Mouse (Mus musculus) liver, embryonic 11.5 days (tissue): ENCODE results near the gene Clstn2. TPM values are rescaled to one million over a fixed set of nuclear protein-coding genes. Genes with fewer than 3 reads are reported as not detected.

Experiments
- ATAC-seq: fragments of 200-750 bp; cut with Nextera tagmentation; replicated peaks from 2 replicates; pipeline ENCODE4 v1.8.0; 2017; ENCODE audit warnings: moderate number of reproducible peaks, mild to moderate bottlenecking, moderate TSS enrichment, moderate library complexity; ENCODE audit not compliant: low FRiP score
- DNase-seq: peaks from one replicate; pipeline ENCODE4 v3.0.0-alpha.2; 2017; ENCODE audit warnings: low spot score
- H3K27ac ChIP-seq: fragments of 300-500 bp; sonication (generic); 2 replicates; pipeline ENCODE4 v1.5.1; 2014; ENCODE audit warnings: mild to moderate bottlenecking, low read depth, low read length, control low read depth
- H3K27me3 ChIP-seq: fragments of 300-500 bp; sonication (generic); replicated peaks from 2 replicates; pipeline ENCODE4 v1.6.1; 2014; ENCODE audit warnings: low read length, mixed read lengths; ENCODE audit not compliant: control insufficient read depth, insufficient read depth
- H3K36me3 ChIP-seq: fragments of 300-500 bp; sonication (generic); 2 replicates; pipeline ENCODE4 v1.6.1; 2014; ENCODE audit warnings: mild to moderate bottlenecking, low read length, moderate library complexity, mixed read lengths; ENCODE audit not compliant: control insufficient read depth, insufficient read depth
- H3K4me1 ChIP-seq: fragments of 300-500 bp; sonication (generic); replicated peaks from 2 replicates; pipeline ENCODE4 v1.6.1; 2014; ENCODE audit warnings: low read length, mixed read lengths; ENCODE audit not compliant: control insufficient read depth, insufficient read depth
- H3K4me2 ChIP-seq: fragments of 300-500 bp; sonication (generic); 2 replicates; pipeline ENCODE4 v1.6.1; 2014; ENCODE audit warnings: mild to moderate bottlenecking, control low read depth, moderate library complexity
- H3K4me3 ChIP-seq: fragments of 300-500 bp; sonication (generic); 2 replicates; pipeline ENCODE4 v1.5.1; 2014; ENCODE audit warnings: low read depth, low read length, control low read depth
- H3K9ac ChIP-seq: fragments of 300-500 bp; sonication (generic); 2 replicates; pipeline ENCODE4 v1.6.1; 2014; ENCODE audit warnings: low read depth, low read length, control low read depth
- H3K9me3 ChIP-seq: fragments of 300-500 bp; sonication (generic); 2 replicates; pipeline ENCODE4 v1.6.1; 2016; ENCODE audit warnings: low read length, inconsistent platforms, mixed read lengths; ENCODE audit not compliant: control insufficient read depth
- WGBS: fragments of 180-500 bp; shearing (Covaris S2); extraction: QIAGEN DNeasy Blood & Tissue Kit; methylation state at CpG from one replicate; pipeline ENCODE4 v1.1.7; 2014; 5-methylcytosine and 5-hydroxymethylcytosine counted together
- polyA plus RNA-seq: library from polyadenylated mRNA; unstranded; fragments of >200 nt; fragmentation: Nextera tagmentation; extraction: Ambion mirVana; gene quantifications from 2 replicates; pipeline ENCODE4 v1.2.1, GENCODE M21; 2014

The Clstn2 gene
- polyA plus RNA-seq, 1 experiment from 2014 or later, result 1.2 TPM

- no peak overlapping the region for H3K9ac ChIP-seq
- 70% methylated on average over 1 of the region's 1 CpGs for WGBS
Measured at GRCm38 (mm10) chr9:97672224-97672623, 360.8 kb downstream of the Clstn2 start.

GRCm38 (mm10) chr9:97670666-97671065 lies 362.3 kb downstream of the Clstn2 start:
- Histone ChIP-seq H3K9ac (no peak overlapping the region), H3K4me1 (no peaks in the 10 kb centered on the region), H3K27me3 (no peaks in the 10 kb centered on the region), H3K4me2 (no peak overlapping the region), H3K36me3 (no peaks in the 10 kb centered on the region), H3K27ac (no peak overlapping the region), H3K4me3 (no peak overlapping the region), H3K9me3 (no peaks in the 10 kb centered on the region)
- ATAC-seq, result no peak
- WGBS, result 88% methylated on average over 8 of the region's 8 CpGs
- no peak for DNase-seq

More at GRCm38 (mm10) chr9:97672224-97672623, 360.8 kb downstream of the Clstn2 start:
- no peaks in the 10 kb centered on the region for H3K4me1 ChIP-seq
- no peaks in the 10 kb centered on the region for H3K27me3 ChIP-seq
- no peak overlapping the region for H3K4me3 ChIP-seq
- H3K9me3 ChIP-seq, result no peaks in the 10 kb centered on the region
- no peaks in the 10 kb centered on the region for H3K36me3 ChIP-seq
- ATAC-seq, result no peak
- no peak for DNase-seq
- H3K27ac ChIP-seq, result no peak overlapping the region
- no peak overlapping the region for H3K4me2 ChIP-seq

GRCm38 (mm10) chr9:97660989-97661388 lies 372.0 kb downstream of the Clstn2 start:
- no peaks in the 10 kb centered on the region for H3K36me3 ChIP-seq
- no peak overlapping the region for H3K4me2 ChIP-seq
- H3K27me3 ChIP-seq, result no peaks in the 10 kb centered on the region
- 83% methylated on average over 4 of the region's 4 CpGs for WGBS
- no peak overlapping the region for H3K4me3 ChIP-seq
- no peaks in the 10 kb centered on the region for H3K9me3 ChIP-seq
- H3K27ac ChIP-seq, result no peak overlapping the region
- H3K4me1 ChIP-seq, result no peaks in the 10 kb centered on the region
- no peak overlapping the region for H3K9ac ChIP-seq
- DNase-seq, result no peak
- no peak for ATAC-seq

- Histone ChIP-seq H3K27me3 (no peaks in the 10 kb centered on the region), H3K4me3 (no peak overlapping the region), H3K9me3 (no peaks in the 10 kb centered on the region), H3K27ac (no peak overlapping the region), H3K4me1 (no peaks in the 10 kb centered on the region), H3K4me2 (no peak overlapping the region), H3K9ac (no peak overlapping the region), H3K36me3 (no peaks in the 10 kb centered on the region)
- 67% methylated on average over 3 of the region's 3 CpGs for WGBS
- ATAC-seq (no peak), DNase-seq (no peak)
Measured at GRCm38 (mm10) chr9:97658736-97659135, 374.2 kb downstream of the Clstn2 start.

GRCm38 (mm10) chr9:97648409-97648808 lies 384.6 kb downstream of the Clstn2 start:
- no peak overlapping the region for H3K9ac ChIP-seq
- no peaks in the 10 kb centered on the region for H3K4me1 ChIP-seq
- no peak overlapping the region for H3K4me3 ChIP-seq
- H3K27ac ChIP-seq, result no peak overlapping the region
- ATAC-seq (no peak), DNase-seq (no peak)
- no peaks in the 10 kb centered on the region for H3K9me3 ChIP-seq
- H3K36me3 ChIP-seq, result no peaks in the 10 kb centered on the region
- WGBS, result 84% methylated on average over 3 of the region's 3 CpGs
- H3K4me2 ChIP-seq, result no peak overlapping the region
- H3K27me3 ChIP-seq, result no peaks in the 10 kb centered on the region

- no peaks in the 10 kb centered on the region for H3K4me1 ChIP-seq
- no peak overlapping the region for H3K27ac ChIP-seq
- H3K4me2 ChIP-seq, result no peak overlapping the region
- H3K9me3 ChIP-seq, result no peaks in the 10 kb centered on the region
- WGBS, result 66% methylated on average over 3 of the region's 3 CpGs
- no peak overlapping the region for H3K4me3 ChIP-seq
- ATAC-seq, result no peak
- no peaks in the 10 kb centered on the region for H3K36me3 ChIP-seq
- DNase-seq, result no peak
- H3K9ac ChIP-seq, result no peak overlapping the region
- H3K27me3 ChIP-seq, result no peaks in the 10 kb centered on the region
Measured at GRCm38 (mm10) chr9:97645746-97646145, 387.2 kb downstream of the Clstn2 start.

GRCm38 (mm10) chr9:97642396-97642795 lies 390.6 kb downstream of the Clstn2 start:
- 59% methylated on average over 7 of the region's 7 CpGs for WGBS
- Histone ChIP-seq H3K9me3 (no peaks in the 10 kb centered on the region), H3K4me1 (no peaks in the 10 kb centered on the region), H3K4me2 (no peak overlapping the region), H3K27ac (no peak overlapping the region), H3K36me3 (no peaks in the 10 kb centered on the region), H3K9ac (no peak overlapping the region), H3K4me3 (no peak overlapping the region), H3K27me3 (no peaks in the 10 kb centered on the region)
- ATAC-seq (no peak), DNase-seq (no peak)

GRCm38 (mm10) chr9:97639967-97640549 lies 392.9 kb downstream of the Clstn2 start:
- no peaks in the 10 kb centered on the region for H3K36me3 ChIP-seq
- 80% methylated on average over 6 of the region's 6 CpGs for WGBS
- no peak overlapping the region for H3K4me3 ChIP-seq
- H3K27ac ChIP-seq, result no peak overlapping the region
- no peaks in the 10 kb centered on the region for H3K9me3 ChIP-seq
- no peaks in the 10 kb centered on the region for H3K4me1 ChIP-seq
- H3K9ac ChIP-seq, result no peak overlapping the region
- H3K27me3 ChIP-seq, result no peaks in the 10 kb centered on the region
- no peak overlapping the region for H3K4me2 ChIP-seq
- DNase-seq, result no peak
- ATAC-seq, result no peak

GRCm38 (mm10) chr9:97638683-97639354 lies 394.2 kb downstream of the Clstn2 start:
- no peak for DNase-seq
- no peaks in the 10 kb centered on the region for H3K36me3 ChIP-seq
- H3K4me2 ChIP-seq, result no peak overlapping the region
- no peaks in the 10 kb centered on the region for H3K9me3 ChIP-seq
- no peak overlapping the region for H3K27ac ChIP-seq
- no peaks in the 10 kb centered on the region for H3K27me3 ChIP-seq
- no peak overlapping the region for H3K9ac ChIP-seq
- ATAC-seq, result no peak
- WGBS, result 89% methylated on average over 9 of the region's 9 CpGs
- no peak overlapping the region for H3K4me3 ChIP-seq
- H3K4me1 ChIP-seq, result no peaks in the 10 kb centered on the region
